Mouse (Mus musculus): ENCODE data around the gene Akap9. TPM values are rescaled to one million over a fixed set of nuclear protein-coding genes. Genes with fewer than 3 reads are reported as not detected.

Gene Akap9
- polyA plus RNA-seq, 2 experiments, result 34.3 to 114 TPM

GRCm38 (mm10) chr5:4036686-4037085, 108.8 kb downstream of the Akap9 start:
- DNase-seq (ENCODE audit: low spot score), result no peak
- peaks cover 61% of the 10 kb centered on the region for H3K36me3 ChIP-seq (ENCODE audit: control insufficient read depth, insufficient read depth, low read length)

GRCm38 (mm10) chr5:4039351-4039750, 111.5 kb downstream of the Akap9 start:
- 88% methylated on average over 8 of the region's 8 CpGs for WGBS

More at GRCm38 (mm10) chr5:4036686-4037085, 108.8 kb downstream of the Akap9 start:
- Histone ChIP-seq H3K27ac (replicated peaks; ENCODE audit: low read depth, low read length) (no peak overlapping the region), H3K9me3 (ENCODE audit: control insufficient read depth, low read length) (no peaks in the 10 kb centered on the region), H3K27me3 (ENCODE audit: control insufficient read depth, insufficient read depth, low read length) (no peaks in the 10 kb centered on the region), H3K4me2 (replicated peaks; ENCODE audit: low read depth, low read length, severe bottlenecking) (no peak overlapping the region), H3K4me3 (replicated peaks; ENCODE audit: low read length) (no peak overlapping the region), H3K4me1 (ENCODE audit: control insufficient read depth, insufficient read depth, low read length) (no peaks in the 10 kb centered on the region), H3K9ac (ENCODE audit: low read depth, low read length, severe bottlenecking) (no peak overlapping the region)
- 96% methylated on average over 9 of the region's 9 CpGs for WGBS
- TF ChIP-seq POLR2A (IDR thresholded peaks at IDR 0.05; ENCODE audit: borderline replicate concordance, extremely low read depth, insufficient read depth, insufficient read length), result no peak
- no peak for ATAC-seq (ENCODE audit: low FRiP score, low read depth)

DNA sequence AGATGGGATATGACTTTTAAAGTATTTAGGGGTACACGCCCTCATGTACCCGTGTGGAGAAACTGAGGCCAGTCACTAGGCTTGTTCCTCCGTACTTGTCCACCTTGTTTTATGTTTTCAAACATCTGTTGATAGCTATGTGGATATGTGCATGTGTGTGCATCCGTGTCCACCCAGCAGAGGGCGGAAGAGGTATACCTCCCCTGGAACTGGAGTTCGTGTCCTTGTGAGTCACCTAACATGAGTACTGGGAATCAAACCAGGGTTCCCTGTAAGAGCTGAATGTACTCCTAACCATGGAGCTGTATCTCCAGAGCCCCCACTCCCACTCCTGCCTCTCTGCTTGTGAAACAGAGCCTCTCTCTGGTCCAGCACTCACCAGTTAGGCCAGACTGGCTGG, 112.5 kb downstream of the Akap9 start:
- Histone ChIP-seq H3K36me3 (ENCODE audit: control insufficient read depth, insufficient read depth, low read length) (peaks cover 58% of the 10 kb centered on the region), H3K4me3 (replicated peaks; ENCODE audit: low read length) (no peak overlapping the region), H3K27me3 (ENCODE audit: control insufficient read depth, insufficient read depth, low read length) (no peaks in the 10 kb centered on the region), H3K27ac (replicated peaks; ENCODE audit: low read depth, low read length) (no peak overlapping the region), H3K4me1 (ENCODE audit: control insufficient read depth, insufficient read depth, low read length) (no peaks in the 10 kb centered on the region), H3K9ac (ENCODE audit: low read depth, low read length, severe bottlenecking) (no peak overlapping the region), H3K4me2 (replicated peaks; ENCODE audit: low read depth, low read length, severe bottlenecking) (no peak overlapping the region), H3K9me3 (ENCODE audit: control insufficient read depth, low read length) (no peaks in the 10 kb centered on the region)
- ATAC-seq (ENCODE audit: low FRiP score, low read depth), result no peak
- TF ChIP-seq POLR2A (IDR thresholded peaks at IDR 0.05; ENCODE audit: borderline replicate concordance, extremely low read depth, insufficient read depth, insufficient read length), result no peak
- DNase-seq (ENCODE audit: low spot score), result no peak
- WGBS, result 84% methylated on average over 6 of the region's 6 CpGs

More at GRCm38 (mm10) chr5:4039351-4039750, 111.5 kb downstream of the Akap9 start:
- Histone ChIP-seq H3K36me3 (ENCODE audit: control insufficient read depth, insufficient read depth, low read length) (peaks cover 59% of the 10 kb centered on the region), H3K27me3 (ENCODE audit: control insufficient read depth, insufficient read depth, low read length) (no peaks in the 10 kb centered on the region), H3K27ac (replicated peaks; ENCODE audit: low read depth, low read length) (no peak overlapping the region), H3K4me3 (replicated peaks; ENCODE audit: low read length) (no peak overlapping the region), H3K4me2 (replicated peaks; ENCODE audit: low read depth, low read length, severe bottlenecking) (no peak overlapping the region), H3K9me3 (ENCODE audit: control insufficient read depth, low read length) (no peaks in the 10 kb centered on the region), H3K4me1 (ENCODE audit: control insufficient read depth, insufficient read depth, low read length) (no peaks in the 10 kb centered on the region), H3K9ac (ENCODE audit: low read depth, low read length, severe bottlenecking) (no peak overlapping the region)
- ATAC-seq (ENCODE audit: low FRiP score, low read depth), result no peak
- no peak for DNase-seq (ENCODE audit: low spot score)
- TF ChIP-seq POLR2A (IDR thresholded peaks at IDR 0.05; ENCODE audit: borderline replicate concordance, extremely low read depth, insufficient read depth, insufficient read length), result no peak

GRCm38 (mm10) chr5:4040922-4041321, 113.1 kb downstream of the Akap9 start:
- Histone ChIP-seq H3K9ac (ENCODE audit: low read depth, low read length, severe bottlenecking) (no peak overlapping the region), H3K4me2 (replicated peaks; ENCODE audit: low read depth, low read length, severe bottlenecking) (no peak overlapping the region), H3K4me3 (replicated peaks; ENCODE audit: low read length) (no peak overlapping the region), H3K36me3 (ENCODE audit: control insufficient read depth, insufficient read depth, low read length) (peaks cover 58% of the 10 kb centered on the region), H3K4me1 (ENCODE audit: control insufficient read depth, insufficient read depth, low read length) (no peaks in the 10 kb centered on the region), H3K27me3 (ENCODE audit: control insufficient read depth, insufficient read depth, low read length) (no peaks in the 10 kb centered on the region), H3K9me3 (ENCODE audit: control insufficient read depth, low read length) (no peaks in the 10 kb centered on the region), H3K27ac (replicated peaks; ENCODE audit: low read depth, low read length) (no peak overlapping the region)
- no peak for ATAC-seq (ENCODE audit: low FRiP score, low read depth)
- WGBS, result 79% methylated on average over 2 of the region's 2 CpGs
- DNase-seq (ENCODE audit: low spot score), result no peak
- no peak for TF ChIP-seq POLR2A (IDR thresholded peaks at IDR 0.05; ENCODE audit: borderline replicate concordance, extremely low read depth, insufficient read depth, insufficient read length)

DNA sequence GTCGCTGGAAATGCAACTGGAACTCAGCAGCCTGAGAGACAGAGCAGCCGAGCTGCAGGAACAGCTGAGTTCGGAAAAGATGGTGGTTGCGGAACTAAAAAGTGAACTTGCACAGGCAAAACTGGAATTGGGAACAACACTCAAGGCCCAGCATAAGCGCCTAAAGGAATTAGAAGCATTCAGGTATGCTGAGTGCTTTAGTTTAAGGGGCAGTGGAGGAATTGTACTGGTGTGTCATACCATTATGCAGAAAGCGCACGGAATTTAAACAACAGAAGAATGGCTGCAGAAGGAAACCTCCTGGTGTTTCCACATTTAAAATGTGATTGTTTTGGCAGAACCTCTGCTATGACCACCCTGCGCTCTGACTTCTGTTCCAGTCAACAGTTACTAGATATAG, 132.5 kb downstream of the Akap9 start:
- Histone ChIP-seq H3K9me3 (ENCODE audit: control insufficient read depth, low read length) (no peaks in the 10 kb centered on the region), H3K4me2 (replicated peaks; ENCODE audit: low read depth, low read length, severe bottlenecking) (no peak overlapping the region), H3K27ac (replicated peaks; ENCODE audit: low read depth, low read length) (no peak overlapping the region), H3K36me3 (ENCODE audit: control insufficient read depth, insufficient read depth, low read length) (peaks cover 84% of the 10 kb centered on the region), H3K27me3 (ENCODE audit: control insufficient read depth, insufficient read depth, low read length) (no peaks in the 10 kb centered on the region), H3K4me3 (replicated peaks; ENCODE audit: low read length) (no peak overlapping the region), H3K4me1 (ENCODE audit: control insufficient read depth, insufficient read depth, low read length) (no peaks in the 10 kb centered on the region), H3K9ac (ENCODE audit: low read depth, low read length, severe bottlenecking) (no peak overlapping the region)
- no peak for TF ChIP-seq POLR2A (IDR thresholded peaks at IDR 0.05; ENCODE audit: borderline replicate concordance, extremely low read depth, insufficient read depth, insufficient read length)
- no peak for DNase-seq (ENCODE audit: low spot score)
- ATAC-seq (ENCODE audit: low FRiP score, low read depth), result no peak
- WGBS, result 93% methylated on average over 8 of the region's 8 CpGs
